Mouse (Mus musculus): ENCODE measurements around the gene Ap2a2. TPM values are rescaled to one million over a fixed set of nuclear protein-coding genes. Genes with fewer than 3 reads are reported as not detected.
A peak's percentile ranks its signal among the peaks of the same experiment; 100 is the strongest.
"Not testable (repeated sequence)": the region's sequence is repeated elsewhere in the genome, so short reads cannot be mapped to it uniquely, and the experiment has no call there.

Gene Ap2a2
- polyA plus RNA-seq, 1 experiment from 2014 or later = 93.4 TPM

DNA sequence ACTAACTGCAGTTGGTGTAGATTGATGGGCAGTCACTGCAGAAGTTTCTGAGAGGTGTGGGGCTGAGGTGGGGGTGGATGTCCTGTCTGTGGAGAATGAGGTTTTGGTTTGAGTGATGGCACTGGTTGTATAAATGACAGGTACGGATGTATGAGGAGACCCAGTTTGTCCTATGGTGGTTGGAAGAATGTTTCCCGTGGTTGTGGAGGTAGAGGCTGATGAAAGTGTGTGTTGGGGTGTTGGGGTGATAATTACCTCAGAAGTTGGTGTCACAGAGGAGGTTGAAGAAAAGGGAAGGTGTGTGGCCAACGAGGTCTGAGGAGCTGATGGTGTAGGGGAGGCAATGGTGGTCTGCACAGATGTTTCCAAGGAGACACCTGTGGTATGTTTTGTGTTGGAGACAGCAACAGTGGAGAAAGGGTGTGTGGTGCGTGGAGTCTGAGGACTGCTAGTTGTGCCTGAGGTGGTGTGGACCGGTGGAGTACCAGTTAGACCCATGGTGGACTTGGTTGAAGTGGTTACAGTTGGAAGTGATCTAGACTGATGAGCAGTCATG is 77.4 kb downstream of the Ap2a2 start:
- H3K4me1 ChIP-seq; H3K27me3 ChIP-seq; H3K36me3 ChIP-seq; H3K9ac ChIP-seq; H3K9me3 ChIP-seq; H3K27ac ChIP-seq; H3K4me3 ChIP-seq; H3K4me2 ChIP-seq (replicated peaks): not testable (repeated sequence)
- 81% methylated on average over 5 of the region's 5 CpGs for WGBS
- peak; percentile 64 for ATAC-seq (ENCODE audit: low FRiP score, low read depth)

DNA sequence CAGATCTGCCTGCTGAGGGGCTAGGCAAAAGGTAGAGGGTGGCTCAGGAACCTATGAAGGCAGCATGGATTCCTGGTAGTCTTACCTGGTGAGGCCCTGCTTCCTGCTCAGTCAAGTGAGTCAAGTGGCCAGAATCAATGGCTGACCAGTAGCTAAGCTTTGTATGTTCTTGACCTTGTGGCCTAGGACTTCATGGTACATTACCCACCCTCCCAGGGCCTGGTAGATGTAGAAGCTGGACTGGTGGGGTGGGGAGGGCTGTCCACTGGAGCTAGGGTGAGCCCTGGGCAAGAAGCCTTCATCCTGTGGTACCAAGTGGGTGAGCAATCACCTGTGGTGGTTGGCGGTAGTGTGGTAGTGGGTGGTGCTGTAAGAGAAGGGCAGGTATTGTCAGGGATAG is 80.4 kb downstream of the Ap2a2 start:
- Histone ChIP-seq H3K9me3 (no peaks in the 10 kb centered on the region), H3K4me3 (no peak overlapping the region), H3K4me2 (replicated peaks) (no peak overlapping the region), H3K9ac (no peak overlapping the region), H3K4me1 (no peaks in the 10 kb centered on the region), H3K36me3 (no peaks in the 10 kb centered on the region), H3K27me3 (no peaks in the 10 kb centered on the region), H3K27ac (no peak overlapping the region)
- ATAC-seq (ENCODE audit: low FRiP score, low read depth) = no peak
- WGBS = 87% methylated on average over 1 of the region's 1 CpGs

DNA sequence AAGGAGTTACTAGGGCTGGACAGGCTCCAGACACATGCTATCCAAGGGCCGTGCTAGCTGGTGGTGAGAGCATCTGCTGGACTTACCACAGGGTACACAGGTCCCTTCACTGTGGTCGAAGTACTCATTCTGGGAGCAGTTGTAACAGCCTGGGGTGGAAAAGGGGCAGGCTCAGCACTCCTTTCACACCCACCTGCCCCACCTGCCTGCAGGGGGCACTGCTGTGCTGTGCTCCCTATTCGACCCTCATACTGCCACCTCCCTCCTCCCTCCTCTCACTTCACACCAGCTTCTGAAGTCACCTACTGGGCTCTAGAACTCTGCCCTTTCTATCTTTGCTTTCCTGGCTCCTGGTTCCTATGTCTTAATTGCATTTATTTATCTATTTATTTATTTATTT is 81.2 kb downstream of the Ap2a2 start:
- H3K9me3 ChIP-seq = no peaks in the 10 kb centered on the region
- WGBS = 29% methylated on average over 3 of the region's 3 CpGs

DNA sequence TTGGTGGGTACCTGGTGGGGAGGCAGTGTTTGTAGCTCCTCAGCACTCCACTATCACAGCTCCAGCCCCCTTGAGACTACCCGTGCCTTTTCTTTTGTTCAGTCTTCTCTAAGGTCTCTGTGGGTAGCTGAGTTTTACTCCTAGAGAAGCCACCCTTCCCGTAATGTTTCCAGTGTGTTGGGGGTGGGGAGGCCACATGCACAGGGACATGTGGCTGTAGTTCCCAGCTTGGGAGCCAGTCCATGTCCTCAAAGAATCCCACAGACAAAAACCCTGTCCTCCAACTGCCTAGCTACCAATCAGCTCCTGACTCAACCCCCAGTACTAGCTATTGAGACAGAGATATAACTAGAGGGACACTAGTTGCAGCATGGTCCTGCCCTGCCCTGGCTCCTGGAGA is 85.1 kb downstream of the Ap2a2 start:
- Histone ChIP-seq H3K4me1 (no peaks in the 10 kb centered on the region), H3K9me3 (no peaks in the 10 kb centered on the region), H3K27ac (no peak overlapping the region), H3K4me2 (replicated peaks) (no peak overlapping the region), H3K4me3 (no peak overlapping the region), H3K36me3 (no peaks in the 10 kb centered on the region), H3K27me3 (no peaks in the 10 kb centered on the region), H3K9ac (no peak overlapping the region)
- no peak for ATAC-seq (ENCODE audit: low FRiP score, low read depth)
- 78% methylated on average over 2 of the region's 2 CpGs for WGBS

More for the DNA sequence above, 81.2 kb downstream of the Ap2a2 start:
- Histone ChIP-seq H3K4me2 (replicated peaks) (no peak overlapping the region), H3K9ac (no peak overlapping the region), H3K27ac (no peak overlapping the region), H3K4me3 (no peak overlapping the region), H3K36me3 (no peaks in the 10 kb centered on the region), H3K4me1 (no peaks in the 10 kb centered on the region), H3K27me3 (no peaks in the 10 kb centered on the region)
- no peak for ATAC-seq (ENCODE audit: low FRiP score, low read depth)

DNA sequence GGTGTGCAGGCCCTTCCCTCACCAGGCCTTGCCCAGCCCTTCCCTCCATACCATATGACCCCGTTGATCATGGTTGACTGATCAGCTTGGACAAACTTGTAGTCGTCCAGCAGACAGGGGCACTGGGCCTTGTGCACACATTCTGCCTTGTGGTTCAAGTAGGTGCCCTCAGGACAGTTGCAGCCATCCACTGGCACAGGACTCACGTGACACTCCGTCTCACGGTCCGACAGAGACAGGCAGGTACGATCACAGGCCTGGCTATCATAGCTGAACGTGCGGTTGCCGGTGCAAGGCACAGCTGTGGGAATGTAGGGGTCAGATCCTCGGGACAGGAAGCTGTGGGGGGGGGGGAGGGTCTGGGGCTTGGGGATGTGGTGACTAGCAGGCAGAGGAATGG is 85.8 kb downstream of the Ap2a2 start:
- no peak overlapping the region for H3K4me2 ChIP-seq (replicated peaks)
- no peak overlapping the region for H3K9ac ChIP-seq
- ATAC-seq (ENCODE audit: low FRiP score, low read depth) = no peak
- H3K27ac ChIP-seq = no peak overlapping the region
- no peak overlapping the region for H3K4me3 ChIP-seq
- H3K27me3 ChIP-seq = no peaks in the 10 kb centered on the region
- no peaks in the 10 kb centered on the region for H3K36me3 ChIP-seq
- 74% methylated on average over 11 of the region's 11 CpGs for WGBS
- no peaks in the 10 kb centered on the region for H3K4me1 ChIP-seq
- no peaks in the 10 kb centered on the region for H3K9me3 ChIP-seq

DNA sequence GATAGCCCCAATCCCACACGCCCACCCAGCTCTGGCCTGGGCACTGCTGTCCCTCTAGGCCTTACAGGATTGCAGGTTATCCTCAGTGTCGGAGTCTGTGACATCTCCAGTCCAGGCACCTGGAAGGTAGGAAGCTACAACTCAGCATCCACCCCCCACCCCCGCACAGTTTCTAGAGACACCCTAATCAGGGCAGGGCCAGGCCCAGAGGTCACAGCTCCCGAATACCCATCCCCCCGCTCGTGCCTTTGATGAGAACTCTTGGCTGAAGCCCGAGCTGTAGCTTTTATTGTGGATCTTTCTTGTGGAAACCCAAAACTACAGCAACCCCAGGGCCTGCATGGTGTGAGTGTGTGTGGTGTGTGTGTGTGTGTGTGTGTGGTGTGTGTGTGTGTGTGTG is 90.2 kb downstream of the Ap2a2 start:
- 29% methylated on average over 7 of the region's 7 CpGs for WGBS
- H3K4me1 ChIP-seq = no peaks in the 10 kb centered on the region
- no peak overlapping the region for H3K27ac ChIP-seq
- no peak for ATAC-seq (ENCODE audit: low FRiP score, low read depth)
- no peaks in the 10 kb centered on the region for H3K9me3 ChIP-seq
- H3K4me2 ChIP-seq (replicated peaks) = no peak overlapping the region
- no peaks in the 10 kb centered on the region for H3K27me3 ChIP-seq
- H3K4me3 ChIP-seq = no peak overlapping the region
- H3K36me3 ChIP-seq = no peaks in the 10 kb centered on the region
- H3K9ac ChIP-seq = no peak overlapping the region

DNA sequence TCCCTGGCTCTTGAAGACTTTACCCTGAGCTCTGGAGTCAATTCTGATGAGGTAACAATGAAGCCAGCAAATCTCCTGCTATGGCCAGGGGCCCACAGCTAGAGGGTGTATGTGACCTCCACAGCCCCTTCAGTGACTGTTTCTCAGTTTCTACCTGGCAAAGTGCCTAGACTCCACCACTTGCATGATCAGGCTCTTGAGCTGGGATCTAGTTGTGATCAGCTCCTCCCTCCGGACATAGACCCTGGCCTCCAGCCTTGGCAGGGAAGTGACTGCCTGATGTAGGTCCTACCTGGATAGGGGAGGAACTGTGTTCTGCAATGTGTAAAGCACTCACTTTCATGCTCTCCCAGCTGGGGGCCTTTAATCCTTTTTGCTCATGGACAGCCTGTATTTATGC is 98.4 kb downstream of the Ap2a2 start:
- ATAC-seq (ENCODE audit: low FRiP score, low read depth) = no peak
- H3K27me3 ChIP-seq = 0 out of 2 replicates have a peak, but pooled peaks cover 3% of the 10 kb centered on the region
- H3K9me3 ChIP-seq = no peaks in the 10 kb centered on the region
- H3K4me2 ChIP-seq (replicated peaks) = no peak overlapping the region
- H3K9ac ChIP-seq = no peak overlapping the region
- no peaks in the 10 kb centered on the region for H3K36me3 ChIP-seq
- 83% methylated on average over 1 of the region's 1 CpGs for WGBS
- no peak overlapping the region for H3K4me3 ChIP-seq
- no peak overlapping the region for H3K27ac ChIP-seq
- no peaks in the 10 kb centered on the region for H3K4me1 ChIP-seq

DNA sequence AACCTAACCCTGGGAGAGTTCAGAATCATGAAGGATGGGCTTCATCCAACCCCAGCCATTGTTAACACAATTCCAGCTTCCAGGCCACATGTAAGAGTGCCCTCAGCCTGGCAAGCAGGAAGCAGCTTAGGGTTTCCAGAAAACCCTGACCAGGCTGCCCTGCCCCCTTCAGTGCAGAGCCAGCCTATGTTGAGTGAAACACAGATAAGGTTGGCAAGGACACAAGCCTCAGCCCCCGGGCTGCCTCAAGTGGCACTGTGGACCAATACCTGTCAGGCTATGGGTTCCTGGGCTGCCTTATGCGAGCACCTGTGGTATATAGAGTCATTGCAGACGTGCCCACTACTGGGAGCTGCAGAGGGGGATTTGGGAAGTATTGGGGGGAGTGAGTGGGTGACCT is 99.5 kb downstream of the Ap2a2 start:
- no peak overlapping the region for H3K4me2 ChIP-seq (replicated peaks)
- ATAC-seq (ENCODE audit: low FRiP score, low read depth) = no peak
- no peak overlapping the region for H3K27ac ChIP-seq
- no peak overlapping the region for H3K4me3 ChIP-seq
- 75% methylated on average over 3 of the region's 3 CpGs for WGBS
- 0 out of 2 replicates have a peak, but pooled peaks cover 3% of the 10 kb centered on the region for H3K27me3 ChIP-seq
- H3K9me3 ChIP-seq = no peaks in the 10 kb centered on the region
- H3K4me1 ChIP-seq = no peaks in the 10 kb centered on the region
- H3K9ac ChIP-seq = no peak overlapping the region
- H3K36me3 ChIP-seq = no peaks in the 10 kb centered on the region

DNA sequence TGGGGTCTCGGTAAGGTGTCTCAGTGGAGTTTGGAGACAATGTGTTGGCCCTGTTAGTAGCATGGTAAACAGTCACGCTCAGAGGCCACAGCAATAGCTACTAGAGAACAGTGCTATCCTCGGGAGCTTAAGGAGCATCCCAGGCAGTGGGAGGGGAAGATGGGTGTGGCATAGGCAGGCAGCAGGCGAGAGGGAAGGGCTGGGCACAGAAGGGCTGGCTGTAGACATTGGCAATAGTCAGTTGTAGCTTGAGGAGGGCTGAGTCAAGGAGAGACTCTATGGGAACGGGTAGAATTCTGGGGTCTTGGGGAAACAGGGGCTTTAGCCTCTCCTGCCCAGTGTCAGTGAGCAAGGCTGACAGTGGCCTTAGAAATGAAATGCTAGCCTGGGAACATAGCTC is 100.2 kb downstream of the Ap2a2 start:
- Histone ChIP-seq H3K27me3 (0 out of 2 replicates have a peak, but pooled peaks cover 3% of the 10 kb centered on the region), H3K27ac (no peak overlapping the region), H3K36me3 (no peaks in the 10 kb centered on the region), H3K4me2 (replicated peaks) (no peak overlapping the region), H3K4me1 (no peaks in the 10 kb centered on the region), H3K9ac (no peak overlapping the region), H3K9me3 (no peaks in the 10 kb centered on the region), H3K4me3 (no peak overlapping the region)
- no peak for ATAC-seq (ENCODE audit: low FRiP score, low read depth)
- WGBS = 66% methylated on average over 5 of the region's 5 CpGs

DNA sequence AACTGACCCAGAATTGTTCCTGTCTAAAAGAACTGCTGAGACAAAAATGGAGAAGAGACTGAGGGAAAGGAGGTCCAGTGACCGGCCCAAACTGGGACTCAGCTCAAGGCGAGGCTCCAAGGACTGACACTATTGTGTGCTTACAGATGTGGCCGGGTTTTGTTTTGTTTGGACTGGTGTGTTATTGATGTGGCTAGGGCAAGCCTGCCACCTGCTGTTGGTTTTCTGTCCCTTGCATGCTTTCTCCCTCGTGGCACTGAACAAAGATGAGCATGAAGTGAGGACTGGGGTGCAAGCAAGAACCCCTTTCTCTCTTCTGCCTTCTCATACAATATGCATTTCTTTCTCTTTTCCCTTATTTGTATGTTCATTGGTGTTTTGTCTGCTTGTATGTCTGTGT is 104.2 kb downstream of the Ap2a2 start:
- H3K36me3 ChIP-seq = no peaks in the 10 kb centered on the region
- WGBS = 25% methylated on average over 4 of the region's 4 CpGs
- H3K27me3 ChIP-seq = 0 out of 2 replicates have a peak, but pooled peaks cover 3% of the 10 kb centered on the region
- no peaks in the 10 kb centered on the region for H3K4me1 ChIP-seq
- ATAC-seq (ENCODE audit: low FRiP score, low read depth) = no peak
- no peaks in the 10 kb centered on the region for H3K9me3 ChIP-seq
- no peak overlapping the region for H3K4me3 ChIP-seq
- H3K4me2 ChIP-seq (replicated peaks) = no peak overlapping the region
- no peak overlapping the region for H3K27ac ChIP-seq
- no peak overlapping the region for H3K9ac ChIP-seq

DNA sequence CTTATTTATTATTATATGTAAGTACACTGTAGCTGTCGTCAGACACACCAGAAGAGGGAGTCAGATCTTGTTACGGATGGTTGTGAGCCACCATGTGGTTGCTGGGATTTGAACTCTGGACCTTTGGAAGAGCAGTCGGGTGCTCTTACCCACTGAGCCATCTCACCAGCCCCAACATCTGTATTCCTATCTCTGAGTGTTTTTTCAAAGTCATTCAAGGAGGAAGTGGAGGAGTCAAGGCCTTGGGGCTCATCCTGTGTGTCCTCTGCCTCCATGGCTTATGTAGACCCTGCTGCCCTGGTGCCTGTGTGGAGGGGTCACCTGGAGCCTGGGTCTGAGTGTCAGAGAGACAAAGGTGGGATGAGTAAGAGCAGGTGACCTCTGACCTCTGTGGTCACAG is 107.1 kb downstream of the Ap2a2 start:
- H3K27me3 ChIP-seq; H3K4me1 ChIP-seq; H3K4me3 ChIP-seq; H3K9me3 ChIP-seq; H3K4me2 ChIP-seq (replicated peaks); H3K9ac ChIP-seq; H3K27ac ChIP-seq; H3K36me3 ChIP-seq; ATAC-seq (ENCODE audit: low FRiP score, low read depth): not testable (repeated sequence)
- 86% methylated on average over 3 of the region's 3 CpGs for WGBS

DNA sequence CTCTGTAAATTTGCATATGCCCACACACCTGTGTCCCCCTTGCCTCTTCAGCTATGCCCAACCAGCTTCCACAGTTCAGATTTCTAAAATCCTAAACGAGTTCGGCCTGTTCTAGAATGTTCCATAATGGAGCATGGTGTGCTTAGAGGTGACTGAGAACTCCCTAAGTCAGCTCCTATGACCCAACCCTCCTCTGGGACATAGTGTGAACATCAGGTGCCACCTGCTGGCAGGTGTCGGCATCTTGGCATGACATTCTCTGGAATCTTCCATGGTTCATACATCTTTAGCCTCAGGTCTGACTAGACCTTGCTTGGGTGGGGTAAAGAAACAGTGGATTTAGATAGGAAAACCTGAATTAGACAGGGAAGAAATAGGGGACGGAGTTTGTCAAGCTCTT is 109.0 kb downstream of the Ap2a2 start:
- H3K9me3 ChIP-seq = no peaks in the 10 kb centered on the region
- WGBS = 79% methylated on average over 4 of the region's 4 CpGs

DNA sequence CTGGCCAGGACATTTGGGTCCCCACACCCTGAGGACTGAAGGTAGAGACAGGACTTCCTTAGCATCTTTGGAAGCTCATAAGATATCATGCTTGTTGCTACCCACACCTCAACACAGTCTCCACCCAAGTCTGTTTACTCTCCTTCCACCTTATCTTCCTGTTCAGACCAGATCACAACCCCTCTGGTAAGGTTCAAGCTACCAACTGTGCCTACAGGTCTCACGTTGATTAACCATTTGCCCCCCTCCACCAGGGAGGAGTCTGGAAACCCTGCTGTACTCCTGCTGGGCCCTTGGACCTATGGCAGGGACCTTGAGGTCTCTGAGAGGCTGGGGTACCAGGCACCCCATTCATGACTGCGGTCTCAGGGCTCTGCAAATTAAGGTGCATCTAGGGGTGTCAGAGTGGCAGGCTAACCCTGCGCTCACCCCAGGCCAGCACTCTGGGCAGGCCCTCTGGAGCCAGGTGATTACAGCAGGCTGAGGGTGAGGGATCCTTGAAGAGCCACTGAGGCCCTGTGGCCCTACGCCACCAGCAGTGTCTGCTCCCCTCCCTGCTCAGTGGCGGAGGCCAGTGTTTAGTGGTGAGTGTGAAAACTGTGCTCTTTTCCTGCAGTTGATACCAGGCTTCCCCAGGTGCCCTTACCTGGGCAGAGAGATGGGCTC is 109.8 kb downstream of the Ap2a2 start:
- Histone ChIP-seq H3K9ac (no peak overlapping the region), H3K27me3 (no peaks in the 10 kb centered on the region), H3K27ac (no peak overlapping the region), H3K4me1 (no peaks in the 10 kb centered on the region), H3K4me2 (replicated peaks) (no peak overlapping the region), H3K36me3 (no peaks in the 10 kb centered on the region), H3K4me3 (no peak overlapping the region), H3K9me3 (no peaks in the 10 kb centered on the region)
- 78% methylated on average over 5 of the region's 5 CpGs for WGBS
- no peak for ATAC-seq (ENCODE audit: low FRiP score, low read depth)

More for the DNA sequence above, 109.0 kb downstream of the Ap2a2 start:
- Histone ChIP-seq H3K4me2 (replicated peaks) (no peak overlapping the region), H3K9ac (no peak overlapping the region), H3K4me3 (no peak overlapping the region), H3K27ac (no peak overlapping the region), H3K4me1 (no peaks in the 10 kb centered on the region), H3K27me3 (no peaks in the 10 kb centered on the region), H3K36me3 (no peaks in the 10 kb centered on the region)
- no peak for ATAC-seq (ENCODE audit: low FRiP score, low read depth)

Data from limb, embryonic 13.5 days (tissue).